Mouse (Mus musculus): ENCODE data around the gene Pigu.

Gene Pigu

GRCm38 (mm10) chr2:155356971-155357591, at the start of gene Pigu:
TSS of gene Pigu (minus strand) at chr2:155357430.
- DNase-seq, result peak; percentile 97

GRCm38 (mm10) chr2:155404635-155405034, 47.4 kb upstream of the Pigu start:
- no peak for DNase-seq

GRCm38 (mm10) chr2:155401926-155402325, 44.7 kb upstream of the Pigu start:
- no peak for DNase-seq

- DNase-seq, result no peak
Measured at GRCm38 (mm10) chr2:155400276-155400675, 43.0 kb upstream of the Pigu start.

- DNase-seq, result peak; percentile 23
Measured at GRCm38 (mm10) chr2:155394586-155394985, 37.4 kb upstream of the Pigu start.

- no peak for DNase-seq
Measured at GRCm38 (mm10) chr2:155388573-155388972, 31.3 kb upstream of the Pigu start.

- no peak for DNase-seq
Measured at GRCm38 (mm10) chr2:155387052-155387451, 29.8 kb upstream of the Pigu start.

- DNase-seq, result peak; percentile 22
Measured at GRCm38 (mm10) chr2:155386534-155386899, 29.3 kb upstream of the Pigu start.

- peak; percentile 43 for DNase-seq
Measured at GRCm38 (mm10) chr2:155385731-155386533, 28.7 kb upstream of the Pigu start.

- DNase-seq, result peak; percentile 79
Measured at GRCm38 (mm10) chr2:155385090-155385489, 27.9 kb upstream of the Pigu start.

- DNase-seq, result no peak
Measured at GRCm38 (mm10) chr2:155382791-155383438, 25.7 kb upstream of the Pigu start.

GRCm38 (mm10) chr2:155382332-155382700, 25.1 kb upstream of the Pigu start:
- no peak for DNase-seq

GRCm38 (mm10) chr2:155381643-155382331, 24.6 kb upstream of the Pigu start:
- peak; percentile 97 for DNase-seq

GRCm38 (mm10) chr2:155381060-155381437, 23.8 kb upstream of the Pigu start:
- peak; percentile 47 for DNase-seq

GRCm38 (mm10) chr2:155380261-155381059, 23.2 kb upstream of the Pigu start, which contains the start of gene Trp53inp2:
TSS of gene Trp53inp2 (plus strand) at chr2:155381059.
- DNase-seq, result no peak

- no peak for DNase-seq
Measured at GRCm38 (mm10) chr2:155376191-155376590, 19.0 kb upstream of the Pigu start.

GRCm38 (mm10) chr2:155374521-155374920, 17.3 kb upstream of the Pigu start:
- no peak for DNase-seq

- no peak for DNase-seq
Measured at GRCm38 (mm10) chr2:155373886-155374285, 16.7 kb upstream of the Pigu start.

GRCm38 (mm10) chr2:155373302-155373701, 16.1 kb upstream of the Pigu start:
- DNase-seq, result no peak

GRCm38 (mm10) chr2:155372451-155372850, 15.2 kb upstream of the Pigu start:
- DNase-seq, result no peak

GRCm38 (mm10) chr2:155369333-155369883, 12.2 kb upstream of the Pigu start:
- DNase-seq, result no peak

GRCm38 (mm10) chr2:155367635-155368284, 10.5 kb upstream of the Pigu start:
- DNase-seq, result no peak

Data from embryo, embryonic 11 days (tissue).